Mouse (Mus musculus) forebrain, postnatal 0 days (tissue): Measurements from ENCODE around the gene Faxc. TPM values are rescaled to one million over a fixed set of nuclear protein-coding genes. Genes with fewer than 3 reads are reported as not detected.

Experiments used
- ATAC-seq: fragments of 200-750 bp; cut with Nextera tagmentation; 2 replicates; pipeline ENCODE4 v1.8.0; 2017; ENCODE audit warnings: mild to moderate bottlenecking, moderate library complexity
- DNase-seq: peaks from one replicate; pipeline ENCODE4 v3.0.0-alpha.2; 2015
- H3K27ac ChIP-seq: fragments of 300-500 bp; sonication (generic); 2 replicates; pipeline ENCODE4 v1.5.1; 2014; ENCODE audit warnings: low read depth, mild to moderate bottlenecking, antibody characterized with exemption, low read length, moderate library complexity, mixed read lengths
- H3K27me3 ChIP-seq: fragments of 300-500 bp; sonication (generic); 2 replicates; pipeline ENCODE4 v1.6.1; 2014; ENCODE audit warnings: mild to moderate bottlenecking, low read length, mixed read lengths; ENCODE audit not compliant: insufficient read depth
- H3K36me3 ChIP-seq: fragments of 300-500 bp; sonication (generic); 2 replicates; pipeline ENCODE4 v1.6.1; 2014; ENCODE audit warnings: mild to moderate bottlenecking, moderate library complexity; ENCODE audit not compliant: insufficient read depth
- H3K4me1 ChIP-seq: fragments of 300-500 bp; sonication (generic); 2 replicates; pipeline ENCODE4 v1.6.1; 2014; ENCODE audit warnings: antibody characterized with exemption; ENCODE audit not compliant: insufficient read depth
- H3K4me2 ChIP-seq: fragments of 300-500 bp; sonication (generic); 2 replicates; pipeline ENCODE4 v1.6.1; 2014; ENCODE audit warnings: low read depth, mild to moderate bottlenecking, moderate library complexity
- H3K4me3 ChIP-seq: fragments of 300-500 bp; sonication (generic); 2 replicates; pipeline ENCODE4 v1.5.1; 2014; ENCODE audit warnings: low read depth, low read length, mixed read lengths
- H3K9ac ChIP-seq: fragments of 300-500 bp; sonication (generic); 2 replicates; pipeline ENCODE4 v1.6.1; 2014; ENCODE audit warnings: mild to moderate bottlenecking
- H3K9me3 ChIP-seq: fragments of 300-500 bp; sonication (generic); 2 replicates; pipeline ENCODE4 v1.6.1; 2016; ENCODE audit warnings: low read length
- CTCF ChIP-seq: sonication (generic); IDR thresholded peaks from 2 replicates; pipeline ENCODE4 v1.5.1; 2016; ENCODE audit warnings: antibody characterized with exemption, control low read depth, low read depth
- WGBS: fragments of 180-500 bp; shearing (Covaris S2); extraction: QIAGEN DNeasy Blood & Tissue Kit; methylation state at CpG from one replicate; pipeline ENCODE4 v1.1.7; 2014; 5-methylcytosine and 5-hydroxymethylcytosine counted together
- polyA plus RNA-seq: library from polyadenylated mRNA; unstranded; fragments of >200 nt; fragmentation: Nextera tagmentation; extraction: Ambion mirVana; gene quantifications from 2 replicates; pipeline ENCODE4 v1.2.1, GENCODE M21; 2015
- total RNA-seq: library from RNA; depleted of rRNA; stranded (reverse); fragments of >200 nt; gene quantifications from 2 replicates; pipeline ENCODE4 v1.2.3, GENCODE M21; 2014

Gene Faxc
- total and polyA plus RNA-seq, 2 experiments from 2014 or later = 11.8 to 72.0 TPM

DNA sequence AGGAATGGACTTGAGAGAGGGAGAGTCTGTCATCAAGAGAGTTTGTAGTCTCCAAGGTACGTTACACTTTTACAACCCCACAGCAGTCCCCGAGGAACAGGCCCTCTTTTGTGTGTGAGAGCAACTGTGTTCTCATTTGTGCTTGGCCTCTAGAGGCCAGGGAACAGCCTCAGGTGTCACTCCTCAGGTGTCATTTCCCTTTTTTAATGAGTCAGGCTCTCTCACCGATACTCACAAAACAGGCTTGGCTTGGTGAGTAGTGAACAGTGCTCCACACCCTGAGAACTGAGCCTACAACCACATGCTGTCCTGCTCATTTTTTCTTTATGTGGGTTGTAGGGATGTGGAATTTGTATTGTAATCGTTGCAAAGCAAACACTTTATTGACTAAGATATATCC, 49.3 kb downstream of the Faxc start:
- Histone ChIP-seq H3K27ac (no peak overlapping the region), H3K4me1 (no peaks in the 10 kb centered on the region), H3K9ac (no peak overlapping the region), H3K9me3 (no peaks in the 10 kb centered on the region), H3K4me2 (no peak overlapping the region), H3K4me3 (no peak overlapping the region), H3K27me3 (no peaks in the 10 kb centered on the region), H3K36me3 (0 out of 2 replicates have a peak, but pooled peaks cover 3% of the 10 kb centered on the region)
- DNase-seq (no peak), ATAC-seq (no peak)
- no peak for TF ChIP-seq CTCF
- WGBS = 89% methylated on average over 4 of the region's 4 CpGs

- no peak for TF ChIP-seq CTCF
- ATAC-seq (no peak), DNase-seq (no peak)
- Histone ChIP-seq H3K9me3 (no peaks in the 10 kb centered on the region), H3K4me1 (no peaks in the 10 kb centered on the region), H3K4me2 (no peak overlapping the region), H3K27me3 (no peaks in the 10 kb centered on the region), H3K9ac (no peak overlapping the region), H3K27ac (no peak overlapping the region), H3K4me3 (no peak overlapping the region), H3K36me3 (0 out of 2 replicates have a peak, but pooled peaks cover 7% of the 10 kb centered on the region)
- WGBS = 90% methylated on average over 9 of the region's 9 CpGs
Observed at GRCm38 (mm10) chr4:21982449-21982848, 51.3 kb downstream of the Faxc start.

GRCm38 (mm10) chr4:21986857-21987256, 55.7 kb downstream of the Faxc start:
- DNase-seq (no peak), ATAC-seq (no peak)
- Histone ChIP-seq H3K4me3 (no peak overlapping the region), H3K9ac (no peak overlapping the region), H3K36me3 (0 out of 2 replicates have a peak, but pooled peaks cover 11% of the 10 kb centered on the region), H3K27me3 (no peaks in the 10 kb centered on the region), H3K4me1 (no peaks in the 10 kb centered on the region), H3K4me2 (no peak overlapping the region), H3K27ac (no peak overlapping the region), H3K9me3 (no peaks in the 10 kb centered on the region)
- no peak for TF ChIP-seq CTCF
- 83% methylated on average over 8 of the region's 8 CpGs for WGBS

DNA sequence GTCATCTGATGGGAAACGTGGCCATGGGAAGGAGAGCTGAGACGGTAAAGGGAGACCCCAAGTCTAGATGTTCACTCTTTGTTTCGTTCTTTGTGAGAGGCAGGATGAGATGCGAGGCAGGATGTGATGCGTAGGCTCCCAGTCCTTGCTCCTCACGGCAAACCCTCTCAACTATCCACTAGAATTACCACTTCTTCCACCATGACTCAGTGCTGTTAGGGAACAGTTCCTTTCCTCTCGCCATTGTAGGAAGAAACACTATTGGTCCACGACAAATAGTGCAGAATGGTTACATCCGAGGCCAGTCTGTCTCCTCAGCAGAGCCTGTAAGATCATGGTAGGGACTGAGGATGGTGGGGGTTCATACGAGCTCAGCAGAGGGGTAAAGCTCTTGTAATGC, 56.3 kb downstream of the Faxc start:
- no peak overlapping the region for H3K4me2 ChIP-seq
- H3K36me3 ChIP-seq = 0 out of 2 replicates have a peak, but pooled peaks cover 11% of the 10 kb centered on the region
- H3K27me3 ChIP-seq = no peaks in the 10 kb centered on the region
- ATAC-seq (no peak), DNase-seq (no peak)
- TF ChIP-seq CTCF = no peak
- 91% methylated on average over 10 of the region's 10 CpGs for WGBS
- no peak overlapping the region for H3K27ac ChIP-seq
- H3K4me3 ChIP-seq = no peak overlapping the region
- H3K4me1 ChIP-seq = no peaks in the 10 kb centered on the region
- H3K9me3 ChIP-seq = no peaks in the 10 kb centered on the region
- no peak overlapping the region for H3K9ac ChIP-seq

DNA sequence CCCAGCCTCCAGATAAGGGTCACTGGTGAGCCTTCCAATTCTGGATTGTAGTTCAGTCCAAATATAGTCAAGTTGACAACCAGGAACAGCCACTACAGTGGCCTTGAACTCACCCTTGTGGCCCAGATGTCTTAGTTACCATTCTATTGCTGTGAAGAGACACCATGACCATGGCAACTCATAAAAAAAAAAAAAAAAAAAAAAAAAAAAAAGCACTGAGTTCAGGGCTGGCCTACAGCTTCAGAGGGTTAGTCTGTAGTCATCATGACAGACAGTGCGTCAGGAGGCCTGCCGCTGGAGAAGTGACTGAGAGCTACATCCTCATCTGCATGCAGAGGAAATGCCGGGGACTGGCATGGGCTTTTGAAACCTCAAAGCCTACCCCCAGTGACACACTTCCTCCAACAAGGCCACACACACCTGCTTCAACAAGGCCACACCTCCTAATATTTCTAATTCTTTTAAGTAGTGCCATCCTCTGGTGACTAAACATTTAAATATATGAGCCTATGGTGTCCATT, 58.5 kb downstream of the Faxc start:
- Histone ChIP-seq H3K4me1 (no peaks in the 10 kb centered on the region), H3K27ac (no peak overlapping the region), H3K4me3 (no peak overlapping the region), H3K4me2 (no peak overlapping the region), H3K9ac (no peak overlapping the region), H3K9me3 (no peaks in the 10 kb centered on the region), H3K36me3 (peaks cover 26% of the 10 kb centered on the region), H3K27me3 (no peaks in the 10 kb centered on the region)
- ATAC-seq = no peak
- no peak for DNase-seq
- no peak for TF ChIP-seq CTCF
- 89% methylated on average over 3 of the region's 3 CpGs for WGBS

DNA sequence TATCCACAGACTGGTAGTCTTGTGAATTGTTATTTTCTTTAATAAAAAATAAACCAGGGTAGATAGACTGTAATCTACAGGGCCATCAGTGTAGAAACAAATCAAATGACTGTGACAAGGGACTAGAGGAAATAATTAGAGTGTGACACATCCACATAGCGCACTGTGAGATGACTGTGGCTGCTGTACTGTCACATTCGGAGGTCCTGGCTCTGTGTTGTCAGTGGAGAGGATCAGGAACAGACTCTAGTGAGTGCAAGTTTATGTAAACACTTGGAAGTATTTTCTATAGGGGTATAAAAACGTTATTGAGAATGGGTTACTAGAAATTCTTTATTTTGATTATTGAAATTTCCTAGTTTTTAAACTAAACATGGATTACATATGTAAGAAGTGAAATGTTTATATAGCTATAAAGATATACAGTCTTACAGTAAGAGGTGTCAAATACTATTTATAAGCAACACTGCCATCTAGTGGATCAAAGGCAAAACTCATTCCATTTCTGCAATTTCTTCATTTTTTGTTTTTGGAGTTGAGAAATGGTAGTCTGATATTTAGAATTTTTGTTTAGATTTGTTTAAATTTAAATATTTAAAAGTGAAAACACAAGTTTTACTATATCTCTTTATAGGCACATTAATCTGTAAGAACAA, 59.6 kb downstream of the Faxc start:
- peak; percentile 65 for TF ChIP-seq CTCF
- WGBS = 43% methylated on average over 3 of the region's 3 CpGs
- no peaks in the 10 kb centered on the region for H3K27me3 ChIP-seq
- H3K36me3 ChIP-seq = peaks cover 27% of the 10 kb centered on the region
- H3K9ac ChIP-seq = no peak overlapping the region
- no peak overlapping the region for H3K4me3 ChIP-seq
- DNase-seq = peak; percentile 60
- H3K4me2 ChIP-seq = no peak overlapping the region
- no peak overlapping the region for H3K27ac ChIP-seq
- no peaks in the 10 kb centered on the region for H3K9me3 ChIP-seq
- no peaks in the 10 kb centered on the region for H3K4me1 ChIP-seq
- peak; percentile 63 for ATAC-seq

DNA sequence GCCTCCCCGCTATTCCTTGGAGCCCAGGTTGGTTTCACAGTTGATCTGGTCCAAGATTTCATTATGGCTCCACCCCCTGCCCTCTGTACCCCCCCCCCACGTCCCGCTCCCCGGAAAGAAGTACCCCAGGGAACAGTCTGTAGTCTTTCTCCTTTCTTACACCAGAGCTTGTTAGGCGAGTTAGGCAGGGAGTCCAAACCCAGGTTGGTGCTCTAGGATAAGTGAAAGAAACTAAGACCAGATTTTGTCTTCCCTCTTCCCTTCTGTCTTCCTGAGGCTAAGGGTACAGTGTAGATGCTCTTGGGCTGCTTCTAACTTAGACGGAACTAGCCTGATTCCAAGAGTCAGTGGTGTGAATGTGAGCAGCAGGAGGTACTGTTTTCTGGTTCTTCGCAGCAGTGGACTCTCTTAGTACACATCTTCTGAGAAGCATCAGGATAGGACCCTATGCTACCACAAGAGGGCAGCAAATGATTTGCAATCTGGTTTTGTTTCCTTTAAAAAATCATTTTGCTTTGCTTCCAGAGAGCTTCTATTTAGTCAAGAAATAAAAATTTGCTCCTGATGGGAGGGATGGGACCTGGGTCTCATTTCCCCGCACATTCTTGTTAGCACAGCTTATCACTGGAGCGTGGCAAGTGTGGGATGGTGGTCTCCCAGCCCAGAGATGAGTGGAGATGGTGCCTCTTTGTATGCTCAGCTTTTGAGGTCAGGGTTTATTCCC, 86.7 kb downstream of the Faxc start:
- no peak overlapping the region for H3K27ac ChIP-seq
- ATAC-seq (peak; percentile 91), DNase-seq (peak; percentile 93)
- H3K4me1 ChIP-seq = no peaks in the 10 kb centered on the region
- H3K27me3 ChIP-seq = no peaks in the 10 kb centered on the region
- 9% methylated on average over 9 of the region's 9 CpGs for WGBS
- TF ChIP-seq CTCF = peak; percentile 89
- peak overlapping the region; percentile 23; the same call in 1 of the 2 replicates for H3K4me2 ChIP-seq
- no peak overlapping the region for H3K9ac ChIP-seq
- H3K9me3 ChIP-seq = no peaks in the 10 kb centered on the region
- H3K4me3 ChIP-seq = no peak overlapping the region
- no peaks in the 10 kb centered on the region for H3K36me3 ChIP-seq
